Mouse (Mus musculus): ENCODE results near the gene Tnrc6b.
"Not testable (repeated sequence)": the region's sequence is repeated elsewhere in the genome, so short reads cannot be mapped to it uniquely, and the experiment has no call there.

Gene Tnrc6b

DNA sequence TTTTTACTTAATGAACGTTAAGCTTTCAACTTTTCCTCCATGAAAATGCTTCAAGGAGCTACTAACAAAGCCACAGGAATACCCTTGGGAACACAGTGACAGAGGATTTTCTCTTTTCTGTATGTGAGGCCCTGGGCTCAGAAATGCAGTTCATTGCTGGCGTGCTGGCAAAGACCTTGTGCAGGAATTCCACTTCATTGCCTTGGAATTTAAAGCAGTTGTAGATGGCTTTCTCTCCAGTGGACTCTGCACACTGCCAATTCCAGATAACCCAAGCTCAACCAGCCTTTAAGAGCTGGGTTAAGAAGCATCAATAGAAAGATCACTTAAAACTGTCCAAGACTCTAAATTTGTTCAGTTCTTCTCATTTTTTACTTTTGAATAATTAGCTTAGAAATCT lies 204.7 kb downstream of the Tnrc6b start:
- peak; percentile 5 for DNase-seq (ENCODE audit: low spot score)

DNA sequence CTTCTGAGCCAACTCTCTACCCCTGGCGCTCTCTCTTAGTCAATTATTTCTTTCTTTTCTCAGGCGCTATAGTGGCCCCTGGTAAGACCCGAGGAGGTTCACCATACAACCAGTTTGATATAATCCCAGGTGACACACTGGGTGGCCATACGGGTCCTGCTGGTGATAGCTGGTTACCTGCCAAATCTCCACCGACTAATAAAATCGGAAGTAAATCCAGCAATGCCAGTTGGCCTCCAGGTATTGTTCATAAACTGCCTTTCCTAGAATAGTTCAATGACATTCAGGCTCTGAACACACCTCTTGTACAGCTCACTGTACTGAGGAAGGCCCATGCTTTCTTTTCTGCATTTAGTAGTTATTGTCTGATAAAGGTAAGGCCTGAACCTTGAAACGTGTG lies 205.5 kb downstream of the Tnrc6b start:
- no peak for DNase-seq (ENCODE audit: low spot score)

DNA sequence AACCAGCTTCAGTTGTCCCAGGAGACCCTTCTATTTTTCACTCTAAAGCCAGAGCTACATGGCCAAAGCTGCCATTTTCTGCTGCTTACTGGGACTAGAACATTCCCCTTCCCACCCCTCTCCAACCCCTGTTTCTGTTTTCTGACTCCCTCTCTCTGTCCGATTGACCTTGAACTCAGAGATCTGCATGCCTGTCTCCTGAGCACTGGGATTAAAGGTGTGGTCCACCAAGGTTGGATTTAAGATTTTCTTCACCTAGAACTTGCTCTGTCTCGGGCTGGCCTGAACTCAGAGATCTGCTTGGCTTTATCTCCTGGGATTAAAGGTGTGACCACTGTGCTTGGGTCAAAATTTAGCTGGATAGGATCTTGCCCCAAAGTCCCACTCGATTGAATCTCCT lies 209.2 kb downstream of the Tnrc6b start:
- no peak for DNase-seq (ENCODE audit: low spot score)

DNA sequence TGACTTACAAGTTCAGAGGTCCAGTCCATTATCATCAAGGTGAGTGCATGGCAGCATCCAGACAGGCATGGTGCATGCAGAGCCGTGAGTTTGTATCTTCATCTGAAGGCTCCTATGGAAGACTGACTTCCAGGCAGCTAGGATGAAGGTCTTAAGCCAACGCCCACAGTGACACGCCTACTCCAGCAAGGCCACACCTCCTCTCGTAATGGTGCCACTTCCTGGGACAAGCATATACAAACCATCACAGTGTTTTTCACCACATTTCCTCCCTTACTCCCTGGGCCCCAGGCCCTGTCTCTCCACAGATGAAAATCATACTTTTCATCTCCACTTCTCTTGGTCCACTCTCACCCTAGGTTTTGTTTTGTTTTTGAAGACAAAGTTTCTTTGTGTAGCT lies 210.7 kb downstream of the Tnrc6b start:
- DNase-seq (ENCODE audit: low spot score): no peak

DNA sequence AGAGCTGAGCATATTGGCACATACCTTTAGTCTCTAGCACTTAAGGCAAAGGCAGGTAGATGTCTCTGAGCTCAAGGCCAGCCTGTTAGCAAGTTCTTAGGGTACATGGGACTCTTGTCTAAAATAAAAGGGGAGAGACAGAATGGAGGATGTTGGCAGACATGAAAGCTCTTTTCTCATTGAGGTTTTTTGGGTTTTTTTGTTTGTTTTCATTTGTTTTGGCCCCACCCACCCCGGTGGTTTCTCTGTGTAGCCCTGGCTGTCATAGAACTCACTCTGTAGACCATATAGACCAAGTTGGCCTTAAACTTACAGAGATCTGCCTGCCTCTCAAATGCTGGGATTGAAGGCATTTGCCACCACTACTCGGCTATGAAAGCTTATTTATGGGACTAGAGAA lies 213.1 kb downstream of the Tnrc6b start:
- DNase-seq (ENCODE audit: low spot score): no peak

DNA sequence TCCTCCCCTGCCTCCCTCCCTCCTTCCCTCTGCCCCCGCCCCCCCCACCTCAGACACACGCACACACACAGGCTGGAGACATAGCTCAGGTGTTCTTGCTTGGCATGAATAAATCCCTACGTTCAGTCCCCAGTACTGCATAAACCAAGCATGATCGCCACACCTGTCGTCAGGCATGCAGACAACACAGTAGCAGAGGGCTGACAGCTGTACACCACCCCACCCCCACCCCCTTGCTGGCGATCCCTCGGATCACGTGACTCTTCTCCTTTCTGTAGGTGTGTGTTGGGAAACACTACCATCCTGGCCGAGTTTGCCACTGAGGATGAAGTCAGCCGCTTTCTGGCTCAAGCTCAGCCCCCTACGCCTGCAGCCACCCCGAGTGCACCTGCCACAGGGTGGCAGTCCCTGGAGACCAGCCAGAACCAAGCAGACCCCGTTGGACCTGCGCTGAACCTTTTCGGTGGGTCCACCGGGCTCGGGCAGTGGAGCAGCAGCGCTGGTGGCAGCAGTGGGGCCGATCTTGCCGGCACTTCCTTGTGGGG lies 217.8 kb downstream of the Tnrc6b start:
- DNase-seq (ENCODE audit: low spot score): no peak

DNA sequence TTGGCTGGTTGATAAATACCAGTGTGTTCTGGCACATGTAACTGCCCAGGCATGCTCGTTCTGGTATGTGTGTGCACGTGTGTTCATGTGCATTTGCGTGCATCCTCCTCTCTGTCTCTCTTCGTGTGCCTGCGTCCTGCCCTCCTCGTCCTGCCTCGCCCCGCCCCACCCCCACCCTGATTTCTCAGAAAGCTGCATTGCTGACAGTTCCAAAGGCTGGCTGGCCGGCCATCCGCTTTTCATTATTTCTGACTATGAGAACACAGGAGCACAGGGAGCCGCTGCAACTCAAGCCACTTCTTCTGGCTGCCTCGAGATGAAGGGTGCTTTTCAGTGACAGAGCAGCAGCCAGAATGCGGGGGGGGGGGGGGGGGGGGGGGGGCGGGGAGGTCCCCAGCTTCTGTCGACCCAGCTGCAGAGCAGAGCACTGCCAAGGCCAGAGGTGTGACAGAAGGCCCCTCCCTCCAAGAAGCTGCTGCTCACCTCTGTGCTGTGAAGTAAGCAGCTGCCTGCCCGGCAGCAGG lies 219.0 kb downstream of the Tnrc6b start:
- DNase-seq (ENCODE audit: low spot score): no peak

DNA sequence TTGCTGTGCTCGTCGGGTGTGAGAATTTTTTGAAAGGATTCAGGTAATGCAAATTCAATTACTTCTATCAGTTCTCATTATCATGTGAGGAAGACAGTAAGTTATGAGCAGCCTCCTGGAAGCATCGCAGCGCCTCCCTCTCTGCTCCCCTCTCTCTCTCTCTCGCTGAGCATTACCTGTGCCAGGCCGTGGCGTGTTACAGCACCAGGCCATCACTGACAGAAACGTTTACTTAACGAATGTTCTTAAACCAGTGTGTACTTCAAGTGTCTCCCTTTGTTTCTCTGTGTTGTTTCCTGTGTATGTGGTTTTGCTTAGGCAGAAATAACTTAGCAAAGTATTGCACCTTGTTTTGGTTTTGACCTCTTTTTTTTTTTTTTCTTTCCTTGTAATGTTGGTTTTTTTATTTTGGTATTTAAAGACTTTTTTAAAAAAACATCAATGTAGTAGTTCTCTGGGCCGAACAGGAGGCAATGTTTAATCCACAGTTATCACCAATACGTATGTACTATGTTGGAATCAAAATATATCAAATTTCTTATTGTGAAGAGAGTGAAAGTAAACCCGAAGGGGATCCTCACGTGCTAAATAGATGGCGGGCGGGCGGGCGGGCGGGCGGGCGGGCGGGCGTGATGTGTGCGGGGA lies 219.7 kb downstream of the Tnrc6b start:
- DNase-seq (ENCODE audit: low spot score): not testable (repeated sequence)

DNA sequence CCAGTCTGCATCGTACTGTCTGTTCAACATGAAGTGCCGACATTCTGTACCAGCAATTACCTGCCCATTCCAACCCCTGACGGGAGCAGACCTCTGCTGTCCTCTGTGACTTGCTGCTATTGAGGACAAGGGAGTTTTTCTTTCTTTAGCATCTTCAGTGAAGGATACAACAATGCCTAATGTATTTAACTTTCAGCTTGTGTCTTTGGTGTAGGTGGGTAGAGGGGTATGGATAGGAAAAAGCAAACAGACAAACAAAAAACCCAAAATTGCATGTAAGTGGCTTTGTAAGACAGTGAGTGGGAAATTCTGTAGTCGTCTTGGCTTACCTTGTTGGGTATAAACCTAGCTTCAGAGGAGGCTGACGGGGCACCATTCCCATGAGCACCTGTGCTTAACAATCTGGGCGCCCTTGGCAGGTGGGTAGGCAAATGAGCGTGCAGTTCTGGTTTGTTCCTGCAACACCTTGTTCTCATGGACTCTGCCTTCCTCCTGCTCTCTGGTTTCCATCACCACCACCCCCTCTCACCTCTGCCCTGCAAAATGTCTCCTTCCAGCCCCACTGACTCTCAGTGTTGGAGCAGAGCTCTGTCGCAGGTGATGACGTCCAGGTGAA lies 220.3 kb downstream of the Tnrc6b start:
- no peak for DNase-seq (ENCODE audit: low spot score)

DNA sequence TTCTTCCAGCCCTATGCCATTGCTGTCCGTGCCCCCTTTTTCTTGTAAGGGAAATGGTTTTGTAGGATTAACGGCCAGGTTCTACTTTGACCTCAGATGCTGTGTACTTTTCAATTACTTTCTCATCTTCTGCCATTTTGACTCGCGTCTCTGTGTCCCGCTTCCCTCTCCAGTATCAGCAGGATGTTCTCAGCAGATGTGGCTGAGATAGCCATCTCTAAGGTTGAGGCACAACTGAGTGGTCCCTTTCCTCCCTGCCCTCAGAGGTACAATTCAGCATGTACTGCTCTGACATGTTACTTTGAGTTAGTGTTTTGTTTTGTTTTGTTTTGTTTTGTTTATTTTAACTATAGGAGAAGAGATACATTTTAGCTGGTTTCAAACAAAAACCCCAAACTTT lies 223.7 kb downstream of the Tnrc6b start:
- no peak for DNase-seq (ENCODE audit: low spot score)

DNA sequence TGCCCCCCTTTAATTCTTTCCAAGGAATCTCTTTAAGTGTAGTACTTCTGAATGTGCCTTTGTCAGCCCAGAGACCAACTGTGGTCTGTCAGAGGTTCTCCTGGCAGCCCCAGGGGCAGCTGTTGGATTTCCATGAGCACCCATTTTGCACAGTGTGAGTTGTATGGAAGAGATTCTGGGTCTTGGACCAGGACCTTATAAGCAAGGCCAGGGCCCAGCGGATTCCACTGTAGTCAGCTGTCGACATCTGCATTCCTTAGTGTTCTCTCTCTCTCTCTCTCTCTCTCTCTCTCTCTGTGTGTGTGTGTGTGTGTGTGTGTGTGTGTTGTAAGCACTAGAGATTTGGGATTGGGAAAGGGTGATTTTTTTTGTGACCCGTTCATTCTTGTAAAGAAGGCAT lies 225.6 kb downstream of the Tnrc6b start:
- no peak for DNase-seq (ENCODE audit: low spot score)

DNA sequence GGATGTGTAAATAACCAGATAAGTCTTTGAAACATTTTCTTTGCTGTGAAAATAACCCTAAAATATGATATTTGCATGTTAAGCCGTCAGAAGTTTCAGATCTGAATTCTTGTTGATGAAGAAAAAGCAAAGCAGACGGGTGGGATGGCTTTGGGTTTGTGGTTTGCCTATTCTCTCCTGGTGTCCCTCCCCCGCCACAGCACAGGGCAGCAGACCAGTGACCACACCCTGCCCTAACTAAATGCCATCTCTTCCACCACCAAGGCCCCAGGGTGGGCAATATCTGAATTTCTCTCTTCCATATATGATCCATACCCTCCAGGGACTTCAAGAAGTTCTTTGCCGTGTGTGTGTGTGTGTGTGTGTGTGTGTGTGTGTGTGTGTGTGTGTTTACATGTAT lies 227.5 kb downstream of the Tnrc6b start:
- no peak for DNase-seq (ENCODE audit: low spot score)

DNA sequence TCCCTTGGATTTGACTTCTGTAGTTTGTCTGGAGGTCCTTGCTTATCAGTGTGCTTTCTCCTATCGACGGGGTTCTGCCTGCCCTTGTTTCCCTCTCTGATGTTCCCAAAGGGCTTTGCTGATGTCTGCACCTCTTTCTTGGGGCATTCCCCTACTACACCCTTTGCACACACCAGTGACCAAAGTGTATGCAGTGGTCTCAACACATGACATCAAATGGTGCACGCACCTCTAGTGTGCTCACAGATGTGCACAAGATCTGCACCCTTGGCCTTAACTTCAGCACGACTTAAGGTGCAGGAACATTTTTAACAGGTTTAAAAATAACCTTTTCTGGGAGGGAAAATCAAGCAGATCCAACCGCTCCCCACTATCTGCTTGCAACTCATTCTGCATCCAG lies 228.3 kb downstream of the Tnrc6b start:
- DNase-seq (ENCODE audit: low spot score): no peak

DNA sequence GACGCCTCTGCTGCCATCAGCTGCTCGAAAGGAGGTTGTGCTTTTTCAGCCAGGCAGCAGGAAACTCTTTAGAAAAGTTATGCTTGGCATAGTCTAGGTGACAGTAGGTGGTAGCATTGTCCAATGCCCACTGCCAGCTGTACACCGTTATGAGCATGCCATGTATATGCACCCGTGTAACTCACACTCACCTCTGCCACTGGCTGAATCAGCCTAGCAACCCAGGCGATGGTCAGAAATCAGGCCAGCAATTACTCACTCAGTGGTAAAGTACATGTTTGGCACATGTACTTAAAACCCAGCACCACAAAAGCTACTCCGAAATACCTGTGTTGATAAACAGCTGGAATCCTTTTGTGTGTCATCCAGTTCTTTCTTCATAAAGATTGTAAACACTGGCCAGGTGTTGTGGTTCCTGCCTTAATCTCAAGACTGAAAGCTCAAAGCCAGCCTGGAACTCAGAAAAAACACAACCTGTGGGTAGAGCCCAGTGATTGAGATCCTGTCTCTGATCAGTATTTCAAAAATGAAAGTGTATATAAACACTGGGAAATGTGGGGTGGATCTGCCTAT lies 230.4 kb downstream of the Tnrc6b start:
- no peak for DNase-seq (ENCODE audit: low spot score)

DNA sequence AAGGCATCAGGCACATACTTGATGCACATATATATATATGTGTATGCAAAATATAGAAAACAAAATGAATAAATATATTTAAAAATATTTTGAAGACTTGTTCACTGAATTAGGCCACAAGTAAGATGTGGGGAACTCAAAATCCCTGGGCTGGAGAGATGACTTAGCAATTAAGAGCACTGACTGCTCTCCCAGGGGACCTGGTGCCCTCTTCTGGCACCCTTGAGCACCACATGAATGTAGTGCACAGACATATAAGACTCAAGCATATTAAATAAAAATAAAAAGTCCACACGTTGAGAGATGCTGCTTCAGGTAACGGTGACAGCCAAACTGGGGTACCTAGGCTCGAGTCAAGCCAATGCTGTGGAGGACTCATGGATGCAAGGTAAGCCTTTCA lies 234.7 kb downstream of the Tnrc6b start:
- DNase-seq (ENCODE audit: low spot score): peak; percentile 30

DNA sequence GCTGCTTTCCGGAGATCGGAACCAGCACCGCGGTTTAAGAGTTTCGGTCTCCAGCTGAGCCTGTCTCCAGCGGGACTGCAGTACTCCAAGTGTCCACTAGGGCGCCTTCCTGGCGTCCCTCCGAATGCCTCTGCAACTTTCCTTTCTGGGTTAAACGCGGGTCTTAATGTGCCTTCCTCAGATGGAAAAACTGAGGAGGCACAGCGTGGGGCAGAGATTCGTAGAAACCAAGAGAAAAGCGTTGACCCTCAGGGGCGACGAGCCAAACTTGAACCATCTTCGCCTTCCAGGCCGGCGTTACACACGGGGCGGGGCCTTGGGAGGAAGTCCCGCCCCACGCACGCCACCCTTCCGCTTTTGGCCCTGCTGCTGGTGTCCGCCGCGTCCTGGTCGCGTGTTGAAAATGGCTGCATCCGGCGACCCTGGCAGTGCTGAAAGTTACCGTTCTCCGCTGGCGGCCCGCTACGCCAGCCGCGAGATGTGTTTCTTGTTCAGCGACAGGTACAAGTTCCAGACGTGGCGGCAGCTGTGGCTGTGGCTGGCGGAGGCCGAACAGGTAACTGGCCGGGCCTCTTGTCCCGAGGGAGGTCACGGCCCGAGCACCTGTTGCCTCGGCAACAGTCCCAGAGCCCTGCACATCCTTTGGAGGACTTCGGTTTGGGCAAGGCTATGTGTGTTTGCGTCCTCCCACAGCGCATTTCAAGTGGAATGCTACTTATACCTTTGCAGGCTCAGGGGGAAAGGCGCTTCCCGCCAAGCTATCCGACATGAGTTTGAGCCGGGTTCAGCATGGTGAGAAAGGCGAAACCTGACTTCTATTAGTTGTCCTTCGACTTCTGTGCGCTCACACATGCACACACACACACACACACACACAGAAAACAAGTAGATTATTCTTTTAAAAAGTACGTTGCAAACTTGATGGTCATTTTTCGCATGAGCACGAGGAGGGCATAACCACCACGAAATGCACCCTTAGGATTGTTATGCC lies 237.3 kb downstream of the Tnrc6b start, which contains the start of gene Adsl:
TSS of gene Adsl (plus strand) at position 346 of the 991 bp plus-strand sequence.
- peak; percentile 88 for DNase-seq (ENCODE audit: low spot score)

DNA sequence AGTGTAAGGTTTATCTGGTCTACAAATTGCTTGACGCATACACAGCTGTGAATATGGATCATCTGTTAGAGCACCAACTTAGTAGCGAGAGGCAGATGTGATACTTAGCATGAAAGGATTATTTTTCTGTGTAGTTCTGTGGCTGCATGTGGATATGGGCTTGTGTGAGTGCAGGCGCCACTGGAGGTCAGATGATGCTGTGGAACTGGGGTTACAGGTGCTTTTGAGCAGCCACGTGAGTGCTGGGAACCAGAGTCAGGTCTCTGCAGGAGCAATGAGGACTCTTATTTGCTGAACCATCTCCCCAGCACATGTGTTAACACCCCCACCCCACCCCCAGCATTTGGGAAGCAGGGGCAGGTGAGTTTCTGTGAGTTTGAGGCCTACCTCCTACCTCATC lies 238.3 kb downstream of the Tnrc6b start:
- no peak for DNase-seq (ENCODE audit: low spot score)

DNA sequence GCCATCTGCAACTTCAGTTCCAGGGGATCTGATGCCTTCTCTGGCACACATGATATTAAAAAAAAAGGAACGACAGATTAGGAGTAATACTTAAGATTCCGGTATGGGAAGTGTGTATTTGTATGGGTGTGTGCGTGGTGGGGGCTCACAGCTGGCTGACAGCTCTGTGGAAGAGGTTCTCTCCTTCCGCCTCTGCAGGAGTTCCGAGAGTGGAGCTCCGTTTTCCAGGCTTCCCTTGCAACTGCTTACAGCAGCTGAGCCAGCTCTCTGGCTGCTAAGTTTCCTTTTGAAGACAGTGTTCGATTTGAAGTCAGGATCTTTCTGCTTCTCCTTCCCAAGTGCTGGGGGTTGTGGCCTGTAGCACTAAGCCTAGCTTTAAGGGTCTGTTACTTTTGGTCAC lies 238.9 kb downstream of the Tnrc6b start:
- no peak for DNase-seq (ENCODE audit: low spot score)

DNA sequence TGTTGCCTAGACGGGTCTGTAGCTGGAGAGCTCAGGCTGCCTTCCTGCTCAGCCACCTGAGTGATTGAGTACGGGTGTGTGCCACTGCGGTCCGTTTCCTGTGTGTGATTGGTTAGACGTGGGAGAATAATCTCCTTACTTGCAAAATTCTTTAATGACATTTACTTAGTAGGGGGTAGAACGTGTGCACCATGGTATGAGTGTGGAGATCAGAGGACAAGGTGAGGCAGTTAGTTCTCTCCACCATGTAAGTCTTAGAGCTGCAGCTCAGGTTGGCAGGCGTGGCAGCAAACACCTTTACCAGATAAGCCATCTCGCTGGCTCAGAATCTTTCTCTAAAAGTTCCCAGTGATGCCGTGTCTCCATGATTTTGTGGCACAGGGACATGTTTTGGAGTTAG lies 242.9 kb downstream of the Tnrc6b start:
- no peak for DNase-seq (ENCODE audit: low spot score)

DNA sequence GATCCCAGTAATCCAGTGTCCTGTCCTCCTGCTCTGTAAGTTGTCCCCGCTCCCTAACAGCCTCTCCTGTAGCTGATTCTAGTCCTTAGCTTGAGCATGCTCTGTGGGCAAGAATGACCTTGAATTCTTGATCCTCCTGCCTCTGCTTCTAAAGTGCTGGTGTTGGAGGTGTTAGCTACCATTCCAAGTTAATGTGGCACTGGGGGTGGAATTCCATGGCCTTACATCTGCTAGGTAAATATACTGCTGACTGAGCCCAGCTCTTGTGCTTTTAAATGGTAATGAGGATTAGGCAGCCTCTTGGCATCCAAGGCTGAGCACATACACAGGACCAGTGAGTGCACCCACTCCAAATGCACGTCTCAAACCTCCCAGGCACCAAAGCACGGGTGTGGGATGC lies 243.7 kb downstream of the Tnrc6b start:
- DNase-seq (ENCODE audit: low spot score): no peak

DNA sequence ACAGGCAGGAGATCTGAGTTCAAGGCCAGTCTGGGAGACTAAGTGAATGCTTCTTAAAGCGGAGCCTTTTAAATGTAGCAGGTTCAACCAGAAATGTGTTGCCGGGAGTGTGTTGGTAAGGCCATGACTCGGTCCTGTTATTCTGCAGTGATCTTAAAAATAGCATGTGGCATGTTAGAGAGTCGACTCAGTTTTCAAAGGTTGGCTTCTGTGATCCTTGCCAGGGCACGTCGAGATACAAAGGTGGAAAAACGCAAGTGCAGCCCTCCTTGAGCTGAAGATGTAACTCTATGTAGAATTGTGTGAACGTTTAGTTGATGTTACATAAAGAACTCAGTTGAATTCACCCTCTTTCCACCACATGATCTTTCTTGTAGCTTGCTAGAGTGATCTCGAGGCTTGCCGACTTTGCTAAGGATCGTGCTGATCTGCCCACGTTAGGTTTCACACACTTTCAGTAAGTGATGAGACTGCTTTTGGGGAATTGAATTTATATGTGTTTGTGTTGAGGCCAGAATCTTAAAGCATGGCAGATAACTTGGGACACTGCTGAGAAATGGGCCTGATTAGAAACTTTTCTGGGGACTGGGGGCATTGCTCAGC lies 244.8 kb downstream of the Tnrc6b start:
- no peak for DNase-seq (ENCODE audit: low spot score)

DNA sequence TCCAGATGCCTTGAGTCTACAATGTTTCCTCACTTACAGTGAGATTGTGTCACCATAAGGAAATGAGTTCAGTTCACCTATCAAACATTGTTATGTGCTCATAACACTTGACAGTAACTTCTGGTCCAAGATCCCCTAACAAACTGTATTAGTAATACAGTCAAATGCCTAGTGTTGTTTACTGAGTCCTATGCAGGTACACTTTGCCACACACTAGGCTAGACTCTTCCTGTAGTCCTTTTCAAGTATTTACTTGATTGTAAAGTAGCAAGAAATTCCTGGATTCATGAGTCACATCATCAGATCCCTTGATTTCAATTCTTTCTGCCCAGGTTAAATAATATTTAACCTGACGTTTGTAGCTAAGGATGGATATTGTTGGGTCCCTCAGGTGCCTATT lies 258.3 kb downstream of the Tnrc6b start:
- DNase-seq (ENCODE audit: low spot score): no peak
